Mouse (Mus musculus) erythroblast, embryonic 14.5 days (primary cell): ENCODE measurements around the gene Map4k3.

Experiments
- GATA1 ChIP-seq: IDR thresholded peaks from 2 replicates; pipeline ENCODE4 v1.6.1; 2012; ENCODE audit warnings: low read length, inconsistent platforms, mixed read lengths
- TAL1 ChIP-seq: IDR thresholded peaks from 3 replicates; pipeline ENCODE4 v1.6.1; 2012; ENCODE audit warnings: low read length, inconsistent platforms, mixed read lengths

GRCm38 (mm10) chr17:80713588-80713987 lies 14.7 kb downstream of the Map4k3 start:
- TF ChIP-seq GATA1 = no peak
- TF ChIP-seq TAL1 = no peak
